In genomic region chr7:34745426-34745825, GRCm38 (mm10) we compare ENCODE assay signal across 13 mouse cellular contexts.
DNase-seq lines count a peak whose midpoint lies in the region; ATAC-seq and TF ChIP-seq lines count a peak whose summit lies in the region.
"Had no signal": no experiment of that assay in that cellular context is flagged by ENCODE, and none has a peak within 500 bp of the region (broad histone marks: within the 10 kb centered on the region; RNA-seq: fewer than 3 reads in every experiment).

No protein-coding gene starts in this region.

- no peak overlapping the region for H3K9ac ChIP-seq in intestine, embryonic 16.5 days (ENCODE audit: low read depth, low read length)
- no peak overlapping the region for H3K9ac ChIP-seq in intestine, postnatal 0 days (ENCODE audit: low read depth, low read length)
- no peak overlapping the region for H3K9ac ChIP-seq in midbrain, embryonic 14.5 days (replicated peaks; ENCODE audit: low read length)
- H3K9ac ChIP-seq in limb, embryonic 11.5 days (ENCODE audit: low read length): no peak overlapping the region
- no peak overlapping the region for H3K9ac ChIP-seq in neural tube, embryonic 15.5 days (replicated peaks)
- H3K9ac ChIP-seq: embryonic facial prominence, embryonic 12.5 days; liver, embryonic 14.5 days had no signal

- H3K27me3 ChIP-seq in intestine, embryonic 16.5 days (replicated peaks; ENCODE audit: control insufficient read depth, insufficient read depth, low read length): no peaks in the 10 kb centered on the region
- H3K27me3 ChIP-seq in intestine, postnatal 0 days (replicated peaks; ENCODE audit: control insufficient read depth, insufficient read depth, low read length): no peaks in the 10 kb centered on the region
- H3K27me3 ChIP-seq in midbrain, embryonic 14.5 days (ENCODE audit: control insufficient read depth, insufficient read depth, low read length): no peaks in the 10 kb centered on the region
- H3K27me3 ChIP-seq in midbrain, embryonic 10.5 days (ENCODE audit: low read depth, poor library complexity, severe bottlenecking): no peaks in the 10 kb centered on the region
- no peaks in the 10 kb centered on the region for H3K27me3 ChIP-seq in limb, embryonic 11.5 days (ENCODE audit: control insufficient read depth, insufficient read depth, low read length)
- no peaks in the 10 kb centered on the region for H3K27me3 ChIP-seq in neural tube, embryonic 15.5 days (replicated peaks)
- H3K27me3 ChIP-seq: embryonic facial prominence, embryonic 12.5 days had no signal

- H3K27ac ChIP-seq in intestine, embryonic 16.5 days (ENCODE audit: low read length): peak overlapping the region; percentile 13; the same call in 1 of the 2 replicates
- no peak overlapping the region for H3K27ac ChIP-seq in intestine, postnatal 0 days (ENCODE audit: low read depth, low read length)
- 0 out of 2 replicates have a peak overlapping the region, but pooled peaks have one; percentile 21 for H3K27ac ChIP-seq in midbrain, embryonic 14.5 days (replicated peaks; ENCODE audit: low read depth, low read length)
- H3K27ac ChIP-seq in midbrain, embryonic 10.5 days (replicated peaks): no peak overlapping the region
- no peak overlapping the region for H3K27ac ChIP-seq in limb, embryonic 11.5 days (replicated peaks; ENCODE audit: low read depth, low read length)
- no peak overlapping the region; the same call in 1 of the 2 replicates for H3K27ac ChIP-seq in neural tube, embryonic 15.5 days (replicated peaks)
- H3K27ac ChIP-seq: embryonic facial prominence, embryonic 12.5 days; gastrocnemius, adult 2 months; heart, embryonic 10.5 days; liver, embryonic 14.5 days had no signal

- TF ChIP-seq CTCF in intestine, postnatal 0 days (IDR thresholded peaks at IDR 0.05; ENCODE audit: low read depth): no peak

- no peak overlapping the region for H3K4me3 ChIP-seq in intestine, embryonic 16.5 days (ENCODE audit: low read length)
- no peak overlapping the region for H3K4me3 ChIP-seq in intestine, postnatal 0 days (ENCODE audit: low read depth, low read length)
- H3K4me3 ChIP-seq in midbrain, embryonic 14.5 days (replicated peaks; ENCODE audit: low read depth, low read length): no peak overlapping the region
- no peak overlapping the region for H3K4me3 ChIP-seq in midbrain, embryonic 10.5 days
- no peak overlapping the region for H3K4me3 ChIP-seq in limb, embryonic 11.5 days (ENCODE audit: low read depth, low read length)
- no peak overlapping the region for H3K4me3 ChIP-seq in neural tube, embryonic 15.5 days (replicated peaks)
- H3K4me3 ChIP-seq: embryonic facial prominence, embryonic 12.5 days; gastrocnemius, adult 2 months; heart, embryonic 10.5 days had no signal

- no peaks in the 10 kb centered on the region for H3K9me3 ChIP-seq in intestine, embryonic 16.5 days (ENCODE audit: control insufficient read depth, low read length)
- no peaks in the 10 kb centered on the region for H3K9me3 ChIP-seq in intestine, postnatal 0 days (ENCODE audit: control insufficient read depth)
- no peaks in the 10 kb centered on the region for H3K9me3 ChIP-seq in midbrain, embryonic 14.5 days (ENCODE audit: control insufficient read depth, low read length)
- no peaks in the 10 kb centered on the region for H3K9me3 ChIP-seq in midbrain, embryonic 10.5 days (replicated peaks)
- H3K9me3 ChIP-seq in limb, embryonic 11.5 days (ENCODE audit: control insufficient read depth, low read length): no peaks in the 10 kb centered on the region
- no peaks in the 10 kb centered on the region for H3K9me3 ChIP-seq in neural tube, embryonic 15.5 days (replicated peaks)
- H3K9me3 ChIP-seq: embryonic facial prominence, embryonic 12.5 days; heart, embryonic 10.5 days had no signal

- 65% methylated on average over 9 of the region's 9 CpGs for WGBS in intestine, embryonic 16.5 days
- WGBS in intestine, postnatal 0 days: 73% methylated on average over 9 of the region's 9 CpGs
- 75% methylated on average over 9 of the region's 9 CpGs for WGBS in midbrain, embryonic 14.5 days
- WGBS in midbrain, embryonic 10.5 days: 82% methylated on average over 9 of the region's 9 CpGs
- WGBS in limb, embryonic 11.5 days: 49% methylated on average over 9 of the region's 9 CpGs
- 45% methylated on average over 9 of the region's 9 CpGs for WGBS in neural tube, embryonic 15.5 days

- DNase-seq in midbrain, embryonic 14.5 days: no peak
- DNase-seq in midbrain, embryonic 10.5 days (ENCODE audit: low spot score): no peak
- DNase-seq in limb, embryonic 11.5 days (ENCODE audit: low spot score): no peak
- no peak for DNase-seq in cerebellum, postnatal 25 days
- DNase-seq: cerebellum, adult 9-11 months; right cerebral cortex, postnatal 25 days had no signal

- H3K4me2 ChIP-seq in intestine, embryonic 16.5 days (ENCODE audit: low read depth, low read length): no peak overlapping the region
- H3K4me2 ChIP-seq in intestine, postnatal 0 days (replicated peaks; ENCODE audit: low read depth): no peak overlapping the region
- H3K4me2 ChIP-seq in midbrain, embryonic 14.5 days (ENCODE audit: low read length): no peak overlapping the region
- H3K4me2 ChIP-seq in limb, embryonic 11.5 days (ENCODE audit: low read depth, severe bottlenecking): no peak overlapping the region
- no peak overlapping the region; the same call in 1 of the 2 replicates for H3K4me2 ChIP-seq in neural tube, embryonic 15.5 days
- H3K4me2 ChIP-seq: embryonic facial prominence, embryonic 12.5 days had no signal

- ATAC-seq in intestine, embryonic 16.5 days: no peak
- ATAC-seq in intestine, postnatal 0 days: no peak
- no peak for ATAC-seq in midbrain, embryonic 14.5 days (ENCODE audit: low FRiP score, low TSS enrichment)
- ATAC-seq in limb, embryonic 11.5 days (ENCODE audit: insufficient number of reproducible peaks, low FRiP score, low TSS enrichment, low read depth): 0 out of 2 replicates have a peak, but pooled peaks have one; percentile 37
- peak; percentile 48 for ATAC-seq in neural tube, embryonic 15.5 days (ENCODE audit: low FRiP score)

- H3K36me3 ChIP-seq in intestine, embryonic 16.5 days (ENCODE audit: control insufficient read depth, insufficient read depth, low read length): no peaks in the 10 kb centered on the region
- no peaks in the 10 kb centered on the region for H3K36me3 ChIP-seq in intestine, postnatal 0 days (ENCODE audit: control insufficient read depth, insufficient read depth)
- H3K36me3 ChIP-seq in midbrain, embryonic 14.5 days (ENCODE audit: control insufficient read depth, insufficient read depth, low read length): no peaks in the 10 kb centered on the region
- H3K36me3 ChIP-seq in midbrain, embryonic 10.5 days: no peaks in the 10 kb centered on the region
- H3K36me3 ChIP-seq in limb, embryonic 11.5 days (ENCODE audit: control insufficient read depth, insufficient read depth, low read length): no peaks in the 10 kb centered on the region
- no peaks in the 10 kb centered on the region for H3K36me3 ChIP-seq in neural tube, embryonic 15.5 days
- H3K36me3 ChIP-seq: embryonic facial prominence, embryonic 12.5 days; heart, embryonic 10.5 days had no signal

- H3K4me1 ChIP-seq in intestine, embryonic 16.5 days (ENCODE audit: control insufficient read depth, insufficient read depth, low read length): peaks cover 6% of the 10 kb centered on the region; the same call in 1 of the 2 replicates
- no peaks in the 10 kb centered on the region for H3K4me1 ChIP-seq in intestine, postnatal 0 days (replicated peaks; ENCODE audit: control insufficient read depth, insufficient read depth, low read length)
- H3K4me1 ChIP-seq in midbrain, embryonic 14.5 days (ENCODE audit: control insufficient read depth, insufficient read depth, low read length): peaks cover 7% of the 10 kb centered on the region; the same call in 1 of the 2 replicates
- peaks cover 18% of the 10 kb centered on the region for H3K4me1 ChIP-seq in midbrain, embryonic 10.5 days
- H3K4me1 ChIP-seq in limb, embryonic 11.5 days (ENCODE audit: control insufficient read depth, insufficient read depth, low read length): peaks cover 7% of the 10 kb centered on the region; the same call in 1 of the 2 replicates
- H3K4me1 ChIP-seq in neural tube, embryonic 15.5 days: peaks cover 27% of the 10 kb centered on the region

Comparison
In these comparisons a context has a peak if more than half of its experiments do, and no peak if none do; other contexts are left out.
1. H3K27ac ChIP-seq: peak in intestine, embryonic 16.5 days (single experiment) and midbrain, embryonic 14.5 days (single experiment); none in intestine, postnatal 0 days (single experiment), midbrain, embryonic 10.5 days (single experiment), limb, embryonic 11.5 days (single experiment) and neural tube, embryonic 15.5 days (single experiment).
2. ATAC-seq: peak in limb, embryonic 11.5 days (single experiment) and neural tube, embryonic 15.5 days (single experiment); none in intestine, embryonic 16.5 days (single experiment), intestine, postnatal 0 days (single experiment) and midbrain, embryonic 14.5 days (single experiment).